Mouse (Mus musculus) spleen, postnatal 4 days (tissue): ENCODE measurements around the gene Cntnap5a.
"Not testable (repeated sequence)": the region's sequence is repeated elsewhere in the genome, so short reads cannot be mapped to it uniquely, and the experiment has no call there.

Experiments used
- DNase-seq, 2 experiments: peaks; one replicate each; pipeline ENCODE4 v3.0.0; 2022; ENCODE audit warnings: low spot score in 2 of 2

Cntnap5a gene

GRCm38 (mm10) chr1:116044083-116044482 lies 359.5 kb downstream of the Cntnap5a start:
- no peak for DNase-seq

DNA sequence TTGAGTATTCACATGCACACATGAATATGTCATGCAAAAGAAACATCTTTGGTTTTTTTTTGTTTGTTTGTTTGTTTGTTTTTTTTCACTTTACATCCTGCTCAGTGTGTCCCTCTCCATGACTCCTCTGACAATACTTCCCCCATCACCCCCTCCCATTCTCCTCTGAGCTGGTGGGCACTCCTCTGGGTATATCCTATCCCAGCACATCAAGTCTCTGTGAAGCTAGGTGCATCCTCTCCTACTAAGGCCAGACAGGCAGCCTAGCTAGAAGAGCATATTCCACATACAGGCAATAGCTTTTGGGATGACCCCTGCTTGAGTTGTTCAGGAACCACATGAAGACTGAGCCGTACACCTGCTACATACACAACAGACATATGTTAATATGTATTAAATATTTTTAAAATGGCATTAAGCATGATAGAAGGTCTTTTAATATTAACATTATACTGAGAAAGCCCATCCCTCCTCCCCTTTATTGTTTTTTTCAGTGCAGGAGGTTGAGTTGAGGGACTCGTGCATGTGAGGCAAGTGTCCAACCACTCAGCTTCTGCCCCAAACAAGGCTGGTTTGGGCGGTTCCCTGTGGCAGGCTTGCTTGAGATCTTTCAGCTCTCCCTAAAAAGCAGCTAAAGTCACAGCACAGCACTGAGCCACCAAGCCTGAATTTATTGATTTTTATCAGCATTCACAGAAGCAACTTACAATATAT lies 422.6 kb downstream of the Cntnap5a start:
- no peak for DNase-seq

- no peak for DNase-seq
Measured at GRCm38 (mm10) chr1:116107724-116108058, 423.1 kb downstream of the Cntnap5a start.

GRCm38 (mm10) chr1:116108381-116108780 lies 423.8 kb downstream of the Cntnap5a start:
- no peak for DNase-seq

GRCm38 (mm10) chr1:116125767-116126166 lies 441.2 kb downstream of the Cntnap5a start:
- no peak for DNase-seq

GRCm38 (mm10) chr1:116127085-116127484 lies 442.5 kb downstream of the Cntnap5a start:
- no peak for DNase-seq

- DNase-seq: no peak
Measured at GRCm38 (mm10) chr1:116128450-116129246, 444.1 kb downstream of the Cntnap5a start.

DNA sequence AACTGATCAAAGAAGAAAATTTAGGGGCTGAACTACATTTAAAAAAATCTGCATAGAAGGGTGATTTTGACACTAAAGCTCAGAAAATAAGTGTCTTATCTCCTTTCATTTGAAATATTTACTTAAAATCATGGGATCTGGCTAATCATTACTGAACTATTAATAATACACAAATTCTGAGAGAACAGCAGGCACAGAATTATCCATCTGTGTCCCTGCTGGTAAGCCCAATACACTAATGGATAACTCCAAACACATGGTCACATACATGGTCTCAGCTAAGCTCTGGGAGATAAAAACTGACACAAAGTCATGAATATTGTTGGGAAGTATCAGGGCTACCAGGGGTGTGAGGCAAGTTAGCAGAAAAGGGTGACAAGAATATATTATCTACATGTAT lies 447.9 kb downstream of the Cntnap5a start:
- no peak for DNase-seq

DNA sequence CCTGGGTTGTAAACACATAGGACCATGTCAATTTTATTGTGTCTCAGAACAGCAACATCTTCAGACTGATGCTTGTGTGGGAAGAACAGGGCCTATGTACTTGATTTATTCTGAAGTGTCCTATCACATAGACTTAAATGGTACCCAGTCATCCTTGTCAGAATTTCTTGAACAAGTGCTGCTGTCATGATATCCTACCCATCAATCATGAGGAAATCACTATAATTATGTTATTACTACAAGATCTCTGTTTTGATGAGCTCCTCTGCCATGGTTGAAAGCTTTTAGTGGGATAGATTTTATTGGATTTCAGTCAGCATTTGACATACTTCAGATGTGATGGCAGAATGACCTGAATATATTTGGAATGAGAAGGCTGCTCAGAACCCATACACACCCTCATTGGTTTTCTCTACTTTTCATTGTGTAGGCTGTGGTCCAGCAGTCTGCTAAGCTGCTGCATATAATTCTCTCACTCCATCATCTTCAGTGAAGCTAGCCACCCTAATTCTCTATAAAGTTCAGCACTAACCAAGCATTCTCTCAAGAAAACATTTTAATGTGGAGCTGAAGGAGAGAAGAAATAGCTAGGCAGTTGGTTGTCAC lies 465.3 kb downstream of the Cntnap5a start:
- DNase-seq: no peak

- no peak for DNase-seq
Measured at GRCm38 (mm10) chr1:116184471-116184870, 499.9 kb downstream of the Cntnap5a start.

DNA sequence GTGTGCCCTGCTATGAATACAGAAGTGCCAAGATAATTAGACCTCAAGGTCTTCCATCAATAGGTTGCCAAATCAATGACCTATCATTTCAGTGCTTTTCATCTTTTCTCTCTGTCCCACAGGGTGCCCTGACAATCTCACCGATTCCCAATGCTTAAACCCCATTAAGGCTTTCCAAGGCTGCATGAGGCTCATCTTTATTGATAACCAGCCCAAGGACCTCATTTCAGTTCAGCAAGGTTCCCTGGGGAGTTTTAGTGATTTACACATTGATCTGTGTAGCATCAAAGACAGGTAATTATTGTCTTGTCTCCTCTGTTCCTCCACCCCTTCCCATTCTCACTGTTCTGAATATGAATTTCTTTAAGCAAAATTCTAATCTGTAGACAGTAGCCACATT lies 503.6 kb downstream of the Cntnap5a start:
- not testable (repeated sequence) for DNase-seq

DNA sequence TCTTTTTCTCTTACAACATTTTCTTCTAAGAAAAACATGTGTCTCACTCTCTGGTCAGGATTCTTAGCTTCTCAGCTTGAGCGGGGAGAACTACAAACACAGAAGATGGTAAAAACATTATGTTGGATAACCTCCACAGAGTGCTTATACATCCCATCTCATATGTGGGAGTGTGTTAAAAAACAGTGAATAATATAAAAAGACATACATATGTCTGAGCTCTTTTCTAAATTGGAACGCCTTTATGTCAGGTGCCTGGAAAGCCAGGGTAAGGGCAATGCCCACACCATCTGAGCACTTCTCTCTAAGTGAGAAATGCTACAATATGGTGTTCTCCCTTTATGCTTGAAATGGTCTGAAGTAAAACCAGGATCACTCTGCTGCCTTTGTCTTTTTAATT lies 507.7 kb downstream of the Cntnap5a start:
- DNase-seq: no peak

DNA sequence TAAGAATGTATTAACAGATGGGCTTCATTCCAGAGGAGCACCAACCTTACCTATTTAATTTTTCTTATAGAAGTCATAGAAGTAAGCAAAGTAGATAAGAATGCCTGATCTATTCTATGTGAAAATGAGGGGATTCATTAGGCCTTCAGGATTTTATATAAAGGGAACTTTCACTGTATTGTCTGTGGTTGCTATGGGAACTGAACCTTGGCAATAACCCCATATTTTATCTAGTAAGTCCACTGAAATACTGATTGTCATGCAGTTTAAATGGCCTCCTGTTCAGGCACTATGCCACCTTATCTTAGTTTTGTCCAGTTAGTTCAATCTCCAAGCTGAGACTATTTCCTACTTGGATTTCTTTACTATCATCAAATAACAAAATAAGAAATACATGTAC lies 532.3 kb downstream of the Cntnap5a start:
- no peak for DNase-seq

DNA sequence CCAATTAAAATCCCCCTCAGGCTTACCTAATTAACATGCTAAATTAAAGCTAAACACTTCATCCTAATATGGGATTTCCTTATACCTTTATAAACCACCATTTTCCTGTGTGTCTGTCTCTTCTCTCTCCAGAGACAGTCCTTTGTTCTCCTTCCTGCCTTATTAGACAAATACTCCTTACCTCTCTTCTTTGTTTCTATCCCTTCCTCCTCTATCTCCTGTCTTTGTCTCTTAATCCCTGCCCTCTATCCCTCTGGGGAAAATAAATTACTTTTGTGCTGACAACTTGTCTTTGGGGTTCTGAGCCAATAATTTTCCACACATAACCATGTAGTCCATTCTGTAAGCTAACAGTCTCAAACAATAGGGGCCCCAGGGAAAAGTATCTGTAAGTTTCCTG lies 556.0 kb downstream of the Cntnap5a start:
- DNase-seq: no peak

- no peak for DNase-seq
Measured at GRCm38 (mm10) chr1:116243856-116244255, 559.3 kb downstream of the Cntnap5a start.

- DNase-seq: no peak
Measured at GRCm38 (mm10) chr1:116281144-116281543, 596.6 kb downstream of the Cntnap5a start.

DNA sequence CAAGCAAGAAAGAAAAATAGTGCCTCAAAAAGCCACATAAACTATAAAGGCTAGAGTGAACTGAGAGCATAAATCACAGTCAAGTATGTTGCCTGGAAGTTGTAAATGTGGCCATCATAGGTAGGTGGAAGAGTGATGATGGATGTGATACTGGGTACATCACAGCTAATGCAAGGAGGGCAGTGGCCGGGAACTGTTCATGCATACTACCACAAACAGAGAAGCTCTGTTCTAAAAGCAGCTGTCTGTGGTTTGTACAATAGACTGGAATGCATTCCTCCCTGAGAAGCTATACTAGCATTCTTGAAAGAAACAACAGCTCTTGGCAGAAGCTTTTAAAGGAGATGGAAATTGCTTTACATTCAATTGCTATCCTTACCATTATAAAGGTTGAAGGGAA lies 599.4 kb downstream of the Cntnap5a start:
- DNase-seq: no peak

DNA sequence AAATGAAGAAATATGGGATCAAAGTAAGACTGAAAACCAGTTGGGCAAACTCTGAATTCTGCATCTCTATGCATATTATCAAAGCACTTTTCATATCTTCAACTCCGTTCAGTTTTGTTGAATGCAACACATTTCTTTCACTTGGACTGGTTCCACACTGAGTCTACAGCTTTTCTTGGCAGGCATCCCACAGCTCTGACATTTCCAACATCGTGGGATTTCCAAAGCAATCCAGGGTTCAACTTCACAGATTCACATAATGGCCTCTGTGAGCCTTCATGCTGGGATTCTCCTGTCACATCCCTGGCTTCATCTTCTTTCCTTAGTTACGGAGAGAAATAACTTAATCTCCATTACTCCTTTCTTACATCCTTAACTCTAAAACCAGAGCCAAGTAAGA lies 622.0 kb downstream of the Cntnap5a start:
- no peak for DNase-seq

- no peak for DNase-seq
Measured at GRCm38 (mm10) chr1:116311512-116311911, 627.0 kb downstream of the Cntnap5a start.

- DNase-seq: no peak
Measured at GRCm38 (mm10) chr1:116313269-116313668, 628.7 kb downstream of the Cntnap5a start.

DNA sequence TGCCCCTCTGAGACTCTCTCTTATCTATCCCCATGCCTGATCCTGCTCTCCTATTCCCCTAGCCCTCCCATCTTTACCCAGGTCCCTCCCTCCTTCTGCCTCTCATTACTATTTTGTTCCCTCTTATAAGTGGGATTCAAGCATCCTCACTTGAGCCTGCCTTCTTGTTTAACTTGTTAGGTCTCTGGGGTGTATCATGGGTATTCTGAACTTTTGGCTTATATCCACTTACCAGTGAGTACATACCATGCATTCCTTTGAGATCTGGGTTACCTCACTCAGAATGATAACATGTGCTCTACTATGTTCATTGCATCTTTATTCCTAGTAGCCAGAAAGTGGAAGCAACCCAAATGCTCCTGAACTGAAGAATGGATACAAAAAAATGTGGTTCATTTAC lies 639.9 kb downstream of the Cntnap5a start:
- no peak for DNase-seq

GRCm38 (mm10) chr1:116353669-116354068 lies 669.1 kb downstream of the Cntnap5a start:
- DNase-seq: no peak

DNA sequence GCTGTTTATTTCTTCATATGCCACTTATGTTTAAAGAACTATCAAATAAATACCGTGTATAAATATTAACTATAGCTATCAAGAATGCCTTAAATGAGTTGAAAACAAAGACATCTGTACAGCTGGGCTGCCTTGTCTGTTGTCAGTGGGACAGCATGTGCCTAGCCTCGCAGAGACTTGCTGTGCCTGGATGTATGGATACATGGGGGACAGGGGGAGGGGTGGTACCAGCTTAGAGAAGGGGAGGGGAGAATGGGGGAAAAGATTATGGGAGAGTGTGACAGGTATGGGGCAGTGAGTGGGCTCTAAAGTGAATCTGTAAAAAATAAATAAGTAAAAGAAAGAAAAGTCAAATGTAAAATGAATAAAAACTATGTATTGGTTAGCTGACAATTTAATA lies 681.0 kb downstream of the Cntnap5a start:
- no peak for DNase-seq
